Mouse (Mus musculus): ENCODE data around the gene Mindy1.

The Mindy1 gene

DNA sequence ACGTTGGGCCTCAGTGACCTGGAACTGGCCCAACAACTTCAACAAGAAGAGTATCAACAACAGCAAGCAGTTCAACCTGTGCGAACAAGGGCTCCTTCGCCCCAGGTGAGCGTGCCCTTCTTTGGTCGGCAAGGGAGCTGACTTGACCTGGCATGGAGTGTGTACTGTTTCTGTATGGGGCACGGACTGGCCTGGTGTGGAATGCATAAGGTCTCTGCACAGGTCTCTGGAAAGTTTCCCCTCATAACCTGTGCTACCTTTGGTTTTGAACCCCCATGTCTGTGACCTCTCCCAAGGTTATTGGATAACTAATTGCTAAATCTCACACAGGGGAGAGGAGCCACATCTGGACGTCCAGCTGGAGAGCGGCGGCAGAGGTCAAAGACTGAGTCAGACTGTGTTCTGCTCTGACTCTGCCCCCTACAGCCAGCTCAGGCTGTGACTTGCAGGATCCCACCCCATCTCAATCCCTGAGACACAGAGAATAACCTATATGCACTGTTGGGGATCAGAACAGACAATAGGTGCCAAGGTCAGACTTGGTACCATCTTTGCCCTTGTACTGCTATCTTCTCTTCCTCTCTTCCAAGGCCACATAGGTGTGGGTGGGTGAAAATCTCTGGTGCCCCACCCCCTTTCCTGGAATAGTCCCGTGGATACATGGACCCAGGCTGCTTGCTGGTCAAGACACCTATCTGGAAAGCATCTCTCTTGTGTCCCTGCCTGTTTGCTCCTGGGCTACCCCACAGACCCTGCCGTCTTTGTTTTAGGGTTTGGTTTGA lies 14.4 kb downstream of the Mindy1 start:
- DNase-seq: peak; percentile 29 to 52

- DNase-seq: peak; percentile 70 to 76
These were observed 14.9 kb downstream of the Mindy1 start for GRCm38 (mm10) chr3:95296103-95296469.

GRCm38 (mm10) chr3:95298018-95298417 lies 16.9 kb downstream of the Mindy1 start:
- DNase-seq: no peak

GRCm38 (mm10) chr3:95301204-95301796 lies 20.2 kb downstream of the Mindy1 start:
- DNase-seq: no peak

DNA sequence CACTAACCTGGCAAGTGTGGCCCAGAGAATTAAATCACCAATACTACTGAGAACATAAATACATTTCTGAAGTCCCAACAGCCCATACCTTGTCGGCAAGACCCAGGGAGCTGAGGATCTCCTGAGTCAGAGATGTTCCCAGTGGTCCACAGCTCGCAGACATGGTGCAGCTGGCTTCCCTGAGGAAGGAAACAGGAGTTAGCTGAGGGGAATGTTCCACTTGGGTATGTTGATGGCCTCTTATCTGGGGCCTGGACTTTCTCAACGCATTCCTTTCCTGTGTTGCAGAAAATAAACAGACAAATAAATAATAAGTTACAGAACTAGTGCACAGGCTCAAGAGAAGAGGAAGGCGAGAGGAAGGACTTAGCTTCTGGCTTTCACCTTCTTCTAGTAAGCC lies 25.1 kb downstream of the Mindy1 start:
- no peak for DNase-seq

DNA sequence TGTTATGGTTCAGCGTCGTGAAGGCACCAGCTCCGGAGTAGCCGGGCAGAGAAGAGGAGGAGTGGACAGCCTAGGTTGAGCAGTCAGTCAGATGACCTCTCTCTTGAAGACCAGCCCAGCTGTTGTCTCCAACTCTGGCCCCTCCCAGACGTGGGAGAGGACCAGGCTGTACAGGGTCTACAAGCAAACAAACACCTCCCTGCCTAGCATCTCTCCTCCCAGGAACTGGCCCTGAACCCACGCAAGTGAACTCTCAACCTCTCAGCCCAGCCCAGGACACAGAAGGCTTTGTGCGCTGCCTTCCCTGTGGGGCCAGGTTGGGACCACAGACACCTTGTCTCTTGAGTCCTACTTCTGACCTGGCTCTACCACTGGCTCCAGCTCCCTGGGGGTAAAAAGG lies 26.0 kb downstream of the Mindy1 start, which contains the start of gene Anxa9:
TSS of gene Anxa9 (minus strand) at position 77 of the 400 bp plus-strand sequence.
- peak; percentile 33 to 54 for DNase-seq

- DNase-seq: no peak
These were observed 29.4 kb downstream of the Mindy1 start for GRCm38 (mm10) chr3:95310496-95310895.

DNA sequence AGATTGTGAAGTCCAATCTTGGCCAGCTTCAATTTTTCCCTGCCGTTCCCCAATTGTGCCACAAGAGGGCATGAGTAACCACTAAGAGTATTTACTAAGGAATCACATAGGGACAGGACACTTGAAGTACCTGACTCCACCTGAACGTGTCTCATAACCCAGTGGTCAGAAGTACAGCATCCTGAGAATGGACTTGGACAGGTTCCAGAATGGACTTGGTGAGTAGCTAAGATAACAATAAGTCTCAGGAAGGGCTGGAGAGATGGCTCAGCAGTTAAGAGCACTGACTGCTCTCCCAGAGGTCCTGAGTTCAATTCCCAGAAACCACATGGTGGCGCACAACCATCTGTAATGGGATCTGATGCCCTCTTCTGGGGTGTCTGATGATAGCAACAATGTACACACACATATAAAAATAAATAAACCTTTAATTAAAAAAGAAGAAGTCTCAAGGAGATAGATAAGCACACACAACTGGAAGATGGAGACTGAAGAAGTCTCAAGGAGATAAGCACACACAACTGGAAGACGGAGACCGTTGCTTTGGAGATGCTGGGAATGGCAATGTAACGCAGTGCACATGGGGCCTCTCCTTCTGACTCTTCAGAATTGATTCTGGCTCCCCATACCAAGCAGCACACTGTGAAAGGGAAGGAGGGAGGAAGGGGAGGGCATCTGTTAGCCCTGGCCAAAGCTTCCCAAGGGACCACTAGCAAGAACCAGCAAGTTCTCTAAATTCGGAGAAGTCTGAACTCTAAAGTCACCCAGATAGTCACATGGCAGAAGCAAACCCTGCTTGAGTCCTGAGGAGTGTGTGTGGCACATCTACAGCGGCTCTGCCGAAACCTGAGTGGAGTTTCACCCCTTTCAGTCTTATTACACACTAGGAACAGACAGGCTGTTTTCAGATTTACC lies 30.1 kb downstream of the Mindy1 start:
- peak; percentile 79 to 84 for DNase-seq

GRCm38 (mm10) chr3:95312623-95313022 lies 31.5 kb downstream of the Mindy1 start:
- no peak for DNase-seq

- DNase-seq: no peak
These were observed 32.3 kb downstream of the Mindy1 start for GRCm38 (mm10) chr3:95313476-95313875.

DNA sequence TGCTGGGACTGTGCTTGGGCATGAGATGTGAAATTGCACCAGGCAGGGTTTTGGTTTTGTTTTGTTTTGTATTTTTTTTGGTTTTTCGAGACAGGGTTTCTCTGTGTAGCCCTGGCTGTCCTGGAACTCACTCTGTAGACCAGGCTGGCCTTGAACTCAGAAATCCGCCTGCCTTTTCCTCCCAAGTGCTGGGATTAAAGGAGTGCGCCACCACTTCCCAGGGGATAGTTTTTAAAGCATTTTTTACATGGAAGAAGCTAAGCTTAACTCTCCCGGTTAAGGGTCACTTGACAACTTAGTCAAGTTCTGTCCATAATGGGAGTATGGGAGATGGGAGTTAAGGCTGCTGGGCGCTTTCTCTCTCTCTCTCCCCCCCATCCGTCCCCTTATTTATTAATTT lies 32.9 kb downstream of the Mindy1 start:
- DNase-seq: no peak

DNA sequence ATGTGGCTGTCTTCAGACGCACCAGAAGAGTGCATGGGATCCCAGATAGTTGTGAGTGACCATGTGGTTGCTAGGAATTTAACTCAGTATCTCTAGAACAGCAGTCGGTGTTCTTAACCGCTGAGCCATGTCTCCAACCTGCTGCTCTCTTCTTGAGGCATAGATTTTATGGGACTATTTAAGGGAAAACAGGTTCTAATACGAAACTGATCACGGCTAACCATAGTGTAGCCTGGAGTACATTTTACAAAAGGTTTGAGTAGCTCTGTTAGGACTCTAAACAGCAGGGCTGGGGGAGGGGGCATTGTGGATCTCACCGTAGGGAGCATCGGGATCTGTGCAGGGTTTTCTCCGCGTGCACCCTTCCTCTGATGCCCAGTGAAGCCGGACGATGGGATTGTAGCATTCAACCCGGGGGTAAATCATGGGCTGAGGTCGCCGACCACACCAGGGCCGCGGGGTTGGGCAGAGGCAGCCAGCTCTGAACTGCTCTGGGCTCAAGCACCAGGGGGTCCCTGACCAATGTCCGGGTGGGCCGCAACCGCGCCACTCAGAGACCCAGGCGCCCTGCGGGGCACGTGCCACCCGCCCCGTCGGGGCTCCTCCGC lies 33.4 kb downstream of the Mindy1 start, which contains the start of gene Cers2:
TSS of gene Cers2 (plus strand) at position 306 of the 608 bp plus-strand sequence.
- no peak for DNase-seq

GRCm38 (mm10) chr3:95315094-95315843 lies 34.1 kb downstream of the Mindy1 start:
- peak; percentile 93 to 96 for DNase-seq

DNA sequence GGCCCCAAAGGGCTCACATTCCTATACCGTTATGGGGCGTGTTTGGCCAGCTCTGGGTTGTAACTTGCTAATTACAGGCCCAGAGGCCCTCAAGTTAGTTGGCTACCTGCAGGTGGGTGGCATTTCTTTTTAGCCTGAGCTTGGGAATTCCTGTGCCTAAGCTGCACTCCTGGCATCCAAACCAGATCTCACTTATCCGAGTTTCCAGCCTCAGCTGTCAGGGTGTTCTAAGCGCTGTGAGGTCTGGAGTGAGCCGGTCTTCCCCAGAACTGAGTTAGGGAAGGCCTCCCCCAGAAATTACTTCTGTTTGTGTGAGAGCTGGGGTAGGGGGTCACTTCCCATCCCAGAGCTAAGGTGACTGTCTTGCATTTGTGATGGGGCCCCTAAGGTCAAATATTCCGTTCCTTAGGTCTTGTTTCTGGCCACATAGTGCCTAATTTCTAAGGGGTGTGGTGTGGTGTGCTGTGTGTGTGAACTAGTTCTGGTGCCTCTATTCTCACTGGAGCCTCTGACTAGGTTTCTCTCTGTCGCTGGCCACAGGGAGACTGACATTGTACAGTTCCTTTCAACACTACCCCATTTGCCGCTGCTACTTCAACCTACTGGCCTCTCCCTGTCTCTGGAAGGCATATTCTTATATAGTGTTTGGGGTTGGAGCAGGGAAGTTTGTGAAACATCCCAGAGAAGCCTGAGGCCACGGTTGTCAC lies 34.9 kb downstream of the Mindy1 start:
- DNase-seq: no peak

- DNase-seq: peak; percentile 81 to 86
These were observed 36.4 kb downstream of the Mindy1 start for GRCm38 (mm10) chr3:95317414-95318080.

DNA sequence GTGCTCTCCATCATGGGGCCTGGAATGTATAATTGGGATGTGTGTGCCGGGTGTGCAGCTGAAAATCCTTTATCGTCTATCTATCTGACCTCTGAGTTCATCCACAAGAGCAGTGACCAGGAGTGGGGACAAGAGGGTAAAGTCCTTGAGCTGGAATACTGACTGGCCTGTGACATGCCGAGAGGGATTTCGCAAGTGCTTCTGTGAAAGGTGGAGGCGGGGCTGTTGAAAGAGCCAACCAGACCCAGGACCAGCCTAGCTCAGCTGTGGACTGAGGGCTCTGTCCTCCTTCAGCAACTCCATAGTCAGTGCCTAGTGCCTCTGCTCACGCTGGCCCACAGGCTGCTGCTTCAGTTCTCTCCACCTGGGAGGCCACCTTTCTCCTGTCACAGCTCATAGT lies 37.4 kb downstream of the Mindy1 start:
- DNase-seq: peak; percentile 49 to 66

GRCm38 (mm10) chr3:95319110-95319509 lies 38.0 kb downstream of the Mindy1 start:
- no peak for DNase-seq

GRCm38 (mm10) chr3:95319701-95320625 lies 38.8 kb downstream of the Mindy1 start:
- no peak for DNase-seq

GRCm38 (mm10) chr3:95323429-95323828 lies 42.3 kb downstream of the Mindy1 start:
- no peak for DNase-seq
